In genomic region chr11:67061311-67061710, GRCm38 (mm10) we compare ENCODE assay signal across 22 mouse cellular contexts. TPM values are rescaled to one million over a fixed set of nuclear protein-coding genes. Genes with fewer than 3 reads are reported as not detected.
A peak's percentile ranks its signal among the peaks of the same experiment; 100 is the strongest.
DNase-seq lines count a peak whose midpoint lies in the region; ATAC-seq and TF ChIP-seq lines count a peak whose summit lies in the region.
"Had no signal": no experiment of that assay in that cellular context is flagged by ENCODE, and none has a peak within 500 bp of the region (broad histone marks: within the 10 kb centered on the region; RNA-seq: fewer than 3 reads in every experiment).

No protein-coding gene starts in this region.

- intact Hi-C loops in left cerebral cortex, adult 2 months (cut with DNase I) = no loop called here
- intact Hi-C loops in left cerebral cortex, postnatal 36 days (cut with DNase I) = no loop called here

- no peak for TF ChIP-seq CTCF in left cerebral cortex, adult 2 months (IDR thresholded peaks at IDR 0.05)

- H3K4me3 ChIP-seq in left cerebral cortex, adult 2 months = no peak overlapping the region

- H3K27ac ChIP-seq in left cerebral cortex, adult 2 months = peak overlapping the region; percentile 38; the same call in 1 of the 2 replicates

- DNase-seq in frontal cortex, postnatal 25 days (ENCODE audit: low spot score in 2 of 2) = no peak
- no peak for DNase-seq in left cerebral cortex, adult 2 months (ENCODE audit: extremely low spot score in 1 of 2, low spot score in 2 of 2)
- no peak for DNase-seq in left cerebral cortex, postnatal 36 days (ENCODE audit: low spot score in 2 of 2)
- DNase-seq in brain, adult 2 months (ENCODE audit: low read depth, low spot score) = peak; percentile 69
- peak; percentile 53 for DNase-seq in telencephalon, adult 2 months (ENCODE audit: low read depth, low spot score)
- no peak for DNase-seq in urinary bladder, postnatal 10 days (ENCODE audit: low spot score)
- DNase-seq in ovary, adult 18-20 months (ENCODE audit: low spot score) = no peak
- DNase-seq: adrenal gland, adult 2 months; adrenal gland, adult 8-10 months; adrenal gland, postnatal 10 days; adrenal gland, postnatal 14 days; adrenal gland, postnatal 25 days; adrenal gland, postnatal 36 days; B cell, adult 2 months; cerebellum, adult 11 months; cerebellum, adult 11-12 months; cerebellum, adult 18-20 months had no signal

- ATAC-seq in frontal cortex, adult (ENCODE audit: low TSS enrichment) = peak; percentile 72; the same call in 1 of the 2 replicates
- ATAC-seq: activated CD4-positive, CD25-positive, alpha-beta regulatory T cell, adult 4 months; CD4-positive, CD25-positive, alpha-beta regulatory T cell, adult 4 months; Patski had no signal

RNA-seq across cellular contexts. Expression of gene Sco1, which starts 8.8 kb away (rescaled TPM):
- 10 to 100 TPM; 10.2 to 11.2 TPM for total RNA-seq in left cerebral cortex, adult 2 months (2021)
- 10 to 100 TPM in 1 of 2 experiments, 1 to 10 TPM in 1; 9.0 to 12.1 TPM for total RNA-seq in left cerebral cortex, postnatal 36 days (2021)

RNA-seq across cellular contexts. Expression of gene Adprm, which starts 8.9 kb away (rescaled TPM):
- 10 to 100 TPM; 24.2 to 24.8 TPM for total RNA-seq in left cerebral cortex, adult 2 months (2021)
- 10 to 100 TPM; 24.8 to 26.7 TPM for total RNA-seq in left cerebral cortex, postnatal 36 days (2021)

RNA-seq across cellular contexts. Expression of gene Myh3, which starts 16.8 kb away (rescaled TPM):
- 1 to 10 TPM; 4.7 to 6.0 TPM for total RNA-seq in left cerebral cortex, adult 2 months (2021)
- total RNA-seq in left cerebral cortex, postnatal 36 days (2021) = 1 to 10 TPM; 3.5 to 6.2 TPM
- total RNA-seq: adrenal gland, postnatal 25 days; G1E had no signal

RNA-seq across cellular contexts. Expression of gene Tmem220, which starts 36.4 kb away (rescaled TPM):
- total RNA-seq in left cerebral cortex, adult 2 months (2021) = under 1 TPM; 0.56 to 0.79 TPM
- under 1 TPM; 0.27 to 0.68 TPM for total RNA-seq in left cerebral cortex, postnatal 36 days (2021)

Comparison
In these comparisons a context has a peak if more than half of its experiments do, and no peak if none do; other contexts are left out.
1. DNase-seq: peak in brain, adult 2 months (single experiment) and telencephalon, adult 2 months (single experiment); none in frontal cortex, postnatal 25 days (0 of 2), left cerebral cortex, adult 2 months (0 of 2), left cerebral cortex, postnatal 36 days (0 of 2), urinary bladder, postnatal 10 days (single experiment) and ovary, adult 18-20 months (single experiment).